Mouse (Mus musculus) C2C12 (cell line): ENCODE results near the gene Pbx4.

Experiments used
- CTCF ChIP-seq: IDR thresholded peaks from one replicate; pipeline ENCODE4 v1.5.1; 2011; ENCODE audit not compliant: control insufficient read depth, insufficient read depth, insufficient read length
- USF1 ChIP-seq: IDR thresholded peaks from one replicate; pipeline ENCODE4 v1.6.1; 2011; ENCODE audit warnings: low read depth, mild to moderate bottlenecking, control low read depth, moderate library complexity

DNA sequence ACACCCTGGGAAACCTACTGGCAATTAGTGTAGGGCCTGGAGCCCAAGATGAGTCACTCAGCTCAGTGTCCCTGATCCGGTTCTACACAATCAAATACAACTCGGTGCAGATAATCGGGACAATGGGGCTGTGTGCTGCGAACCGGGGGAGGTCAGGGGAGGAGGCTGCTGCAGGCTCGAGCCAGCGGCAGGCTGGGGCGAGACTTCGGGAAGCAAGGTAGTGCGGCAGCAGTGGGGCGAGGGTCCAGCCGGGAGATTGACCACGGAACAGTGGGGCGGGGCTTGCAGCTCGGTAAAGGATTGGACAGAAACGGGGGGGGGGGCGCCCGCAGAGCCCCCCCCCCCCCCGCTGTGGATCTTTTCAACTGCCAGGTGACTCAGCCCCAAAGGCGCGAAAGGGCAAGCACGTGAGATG, 10.3 kb upstream of the Pbx4 start:
- no peak for TF ChIP-seq USF1
- no peak for TF ChIP-seq CTCF
